Mouse (Mus musculus) Patski (cell line): ENCODE measurements around the gene Hipk2. TPM values are rescaled to one million over a fixed set of nuclear protein-coding genes. Genes with fewer than 3 reads are reported as not detected.

Source experiments
- ATAC-seq: fragments of 100-300 bp; one replicate; pipeline ENCODE4 v1.8.0; 2021
- CTCF ChIA-PET: fragments of 350-600 bp; sonication (Branson Sonifier 250); formaldehyde crosslinking; loops from one replicate; lab custom pipeline; 2022; ENCODE audit warnings: inconsistent platforms; lab: Charles Lee
- POLR2A ChIA-PET: fragments of 350-600 bp; sonication (Branson Sonifier 250); formaldehyde crosslinking; loops from one replicate; lab custom pipeline; 2022; ENCODE audit warnings: antibody characterized with exemption, inconsistent platforms; lab: Charles Lee
- DNase-seq: peaks from one replicate; pipeline ENCODE4 v3.0.0-alpha.2; 2011; ENCODE audit warnings: low read depth, low spot score
- H3K27me3 ChIP-seq: fragments of 371-371 bp; one replicate; pipeline ENCODE4 v1.5.1; 2021
- CTCF ChIP-seq: fragments of 100-300 bp; IDR thresholded peaks from one replicate; pipeline ENCODE4 v1.5.1; 2021
- in situ Hi-C: fragments of 300-500 bp; cut with MboI; formaldehyde crosslinking; loops from 3 replicates; pipeline ENCODE4 v1.11.1; 2018; ENCODE audit warnings: low pct_unique_long_range_greater_than_20kb, mixed read lengths
- polyA plus RNA-seq: library from polyadenylated mRNA; unstranded; gene quantifications from one replicate; pipeline ENCODE4 v1.2.3, GENCODE M21; 2021

Hipk2 gene
- polyA plus RNA-seq, 1 experiment from 2014 or later: 28.2 TPM

DNA sequence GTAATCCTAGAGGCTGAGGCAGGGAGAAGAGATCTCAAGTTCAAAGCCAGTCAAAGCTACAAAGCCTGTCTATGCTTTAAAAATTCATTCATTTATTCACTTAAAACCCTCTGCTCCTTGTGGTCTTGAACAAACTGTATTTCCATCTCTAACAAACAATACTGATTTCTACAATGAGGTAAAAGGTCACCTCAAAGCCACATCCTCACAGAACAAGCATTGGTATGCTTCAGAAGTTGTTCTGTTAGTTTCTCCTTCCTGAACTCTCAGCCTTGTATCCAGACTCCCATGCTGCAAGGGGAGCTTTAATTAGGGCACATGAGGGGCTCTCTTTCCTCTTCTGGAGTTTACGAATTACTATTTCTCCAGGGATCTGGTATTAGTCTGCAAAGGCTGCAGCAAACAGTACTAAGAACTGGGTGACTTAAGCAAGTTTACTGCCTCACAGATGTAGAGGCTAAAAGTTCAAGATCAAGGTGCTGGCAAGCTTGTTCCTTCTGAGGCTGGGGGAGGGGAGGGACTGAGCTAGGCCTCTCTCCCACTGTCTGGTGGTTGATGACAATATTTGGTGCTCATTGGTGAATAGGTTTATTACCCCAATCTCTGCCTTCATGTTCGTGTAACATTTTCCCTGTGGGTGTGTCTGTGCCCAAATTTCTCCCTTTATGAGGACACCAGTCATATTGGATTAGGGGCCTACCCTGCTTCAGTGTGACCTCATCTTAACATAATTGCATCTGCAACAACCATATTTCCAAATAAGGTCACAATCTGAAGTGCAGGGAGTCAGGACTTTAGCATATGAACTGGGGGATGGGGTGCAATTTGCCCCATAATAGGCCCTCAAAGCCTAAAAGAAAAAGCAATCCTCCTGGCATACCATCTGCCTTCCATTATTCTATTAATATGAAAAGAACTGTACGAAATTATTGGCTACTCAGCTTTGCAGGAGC is 27.7 kb downstream of the Hipk2 start:
- in situ Hi-C loops: no loop called here
- H3K27me3 ChIP-seq: no peaks in the 10 kb centered on the region
- DNase-seq: no peak
- CTCF ChIA-PET: no interaction called here
- TF ChIP-seq CTCF: no peak
- ATAC-seq: no peak
- POLR2A ChIA-PET: no interaction called here

GRCm38 (mm10) chr6:38847447-38847846 is 28.5 kb downstream of the Hipk2 start:
- in situ Hi-C loops: no loop called here
- CTCF ChIA-PET: interaction anchor here (1.2 to 1.5 kb wide), 2 partner anchors 11 to 14 kb away, joined by 3 to 6 read pairs; no protein-coding TSS in a partner anchor
- ATAC-seq: no peak
- no peak for DNase-seq
- POLR2A ChIA-PET: interaction anchor here (0.5 to 1.3 kb wide), 2 partner anchors 11 to 210 kb away, joined by 3 read pairs; no protein-coding TSS in a partner anchor
- H3K27me3 ChIP-seq: no peaks in the 10 kb centered on the region
- no peak for TF ChIP-seq CTCF

DNA sequence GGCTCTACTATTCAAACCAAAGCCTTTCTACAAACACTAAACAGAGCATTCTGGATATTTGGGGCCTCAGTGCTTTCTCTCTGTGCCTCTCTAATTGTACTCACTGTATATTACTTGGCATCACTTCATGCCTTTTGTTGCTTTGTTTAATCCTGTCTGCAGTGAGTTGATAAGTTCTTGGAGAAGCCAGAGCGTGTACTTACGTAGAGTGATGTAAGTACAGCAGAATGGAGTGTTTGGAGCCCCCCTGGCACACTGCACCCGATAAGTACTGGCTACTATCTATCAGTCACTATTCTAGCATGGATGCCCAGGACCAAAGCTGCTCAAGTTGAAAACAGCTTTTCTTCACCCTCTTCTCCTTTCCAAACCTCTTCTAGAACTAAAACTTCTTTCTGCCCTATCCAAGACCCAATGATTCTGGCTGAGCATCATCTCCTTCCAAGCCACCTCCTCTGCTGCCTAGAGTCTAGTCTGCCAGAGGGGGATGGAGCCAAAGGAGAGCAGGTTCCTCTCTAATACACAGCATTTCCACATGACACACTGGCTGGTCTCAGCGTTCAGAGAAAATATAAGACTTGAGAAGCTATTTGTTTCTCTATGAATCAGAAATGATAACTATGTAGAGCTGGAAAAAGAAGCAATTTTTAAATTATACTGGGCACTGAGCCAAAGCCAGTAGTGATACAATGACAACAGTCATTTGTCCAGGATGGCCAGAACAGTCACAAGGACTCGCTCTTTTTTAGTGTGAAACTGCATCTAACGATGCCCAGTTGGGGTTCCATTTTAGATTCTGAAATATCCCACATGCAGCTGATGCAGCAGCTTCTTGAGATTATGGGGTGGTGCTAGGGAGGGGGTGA is 29.4 kb downstream of the Hipk2 start:
- in situ Hi-C loops: no loop called here
- no peak for DNase-seq
- H3K27me3 ChIP-seq: no peaks in the 10 kb centered on the region
- no peak for TF ChIP-seq CTCF
- ChIA-PET POLR2A (interaction anchor here (0.5 to 1.3 kb wide), 2 partner anchors 12 to 211 kb away, joined by 3 read pairs; no protein-coding TSS in a partner anchor), CTCF (interaction anchor here (1.0 to 1.5 kb wide), 3 partner anchors 9 to 15 kb away, joined by 3 to 6 read pairs (median 3); no protein-coding TSS in a partner anchor)
- peak; percentile 10 for ATAC-seq

DNA sequence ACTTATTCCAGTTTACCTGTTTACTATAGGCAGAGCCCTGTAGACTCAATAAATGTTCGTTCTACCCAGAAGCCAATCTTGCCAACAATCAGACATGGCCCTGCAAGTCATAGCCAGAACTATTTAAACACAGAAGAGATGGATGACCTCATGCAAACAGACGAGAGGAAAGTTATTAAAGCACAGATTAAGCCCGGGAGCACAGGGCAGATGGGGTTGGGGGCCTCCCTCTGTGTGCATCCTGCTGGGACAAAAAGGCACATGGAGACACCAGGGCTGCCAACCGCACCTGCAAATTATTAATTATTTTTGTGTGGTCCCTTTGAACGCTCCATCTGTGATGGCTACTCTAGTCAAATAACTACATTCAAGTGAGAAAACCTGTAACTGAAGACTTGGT is 30.1 kb downstream of the Hipk2 start:
- in situ Hi-C loops: no loop called here
- no peak for DNase-seq

DNA sequence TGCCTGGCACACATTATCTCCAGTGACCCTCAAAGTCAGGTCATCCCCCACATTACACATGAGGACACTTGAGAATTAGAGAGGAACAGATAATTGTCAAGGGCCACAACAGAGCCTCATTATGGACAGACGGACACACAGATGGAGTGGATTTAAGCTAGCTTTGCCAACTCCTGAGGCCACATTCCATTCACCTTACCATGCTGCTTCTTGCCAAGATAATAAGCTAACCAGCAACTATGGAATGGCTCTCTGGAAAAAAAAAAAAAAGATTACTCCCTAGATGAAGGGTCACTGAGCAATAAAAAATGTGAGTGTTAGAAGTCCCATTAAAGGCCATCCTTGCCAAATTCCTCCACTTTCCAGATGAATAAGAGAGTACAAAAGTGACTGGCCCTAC is 30.8 kb downstream of the Hipk2 start:
- no peak for TF ChIP-seq CTCF
- POLR2A ChIA-PET: no interaction called here
- no peak for DNase-seq
- no peaks in the 10 kb centered on the region for H3K27me3 ChIP-seq
- CTCF ChIA-PET: no interaction called here
- in situ Hi-C loops: no loop called here
- peak; percentile 71 for ATAC-seq

More for the DNA sequence above, 30.1 kb downstream of the Hipk2 start:
- no peak for TF ChIP-seq CTCF
- ChIA-PET POLR2A (interaction anchor here (1.3 kb wide), 1 partner anchor 13 kb away, joined by 3 read pairs; no protein-coding TSS in a partner anchor), CTCF (no interaction called here)
- H3K27me3 ChIP-seq: no peaks in the 10 kb centered on the region
- no peak for ATAC-seq

DNA sequence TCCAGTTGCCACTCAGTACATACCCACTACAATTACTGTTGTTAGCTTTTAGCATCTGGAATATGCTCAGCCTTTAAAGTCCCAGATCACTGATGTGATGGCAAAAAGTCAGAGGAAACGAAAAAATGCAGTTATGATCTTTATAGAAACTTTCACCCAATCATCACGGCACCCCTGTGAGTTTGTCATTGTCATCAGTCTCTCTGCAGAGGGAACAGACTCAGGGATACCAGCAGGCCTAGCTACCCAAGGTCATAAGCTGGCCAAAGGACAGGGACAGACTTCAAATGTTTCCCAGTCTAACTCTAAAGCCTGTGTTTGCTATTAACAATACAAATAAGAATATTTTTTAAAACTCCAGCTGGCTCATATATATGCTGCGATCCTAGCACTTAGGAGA is 34.4 kb downstream of the Hipk2 start:
- ChIA-PET CTCF (interaction anchor here (0.6 to 2.1 kb wide), 5 partner anchors 9 to 32 kb away, joined by 3 to 9 read pairs (median 3); no protein-coding TSS in a partner anchor), POLR2A (interaction anchor here (0.9 kb wide), 1 partner anchor 55 kb away, joined by 3 read pairs; no protein-coding TSS in a partner anchor)
- DNase-seq: no peak
- in situ Hi-C loops: no loop called here
- H3K27me3 ChIP-seq: no peaks in the 10 kb centered on the region
- TF ChIP-seq CTCF: no peak
- ATAC-seq: no peak

GRCm38 (mm10) chr6:38840780-38841179 is 35.2 kb downstream of the Hipk2 start:
- CTCF ChIA-PET: interaction anchor here (0.6 to 2.1 kb wide), 5 partner anchors 9 to 104 kb away, joined by 3 to 9 read pairs (median 3); no protein-coding TSS in a partner anchor
- DNase-seq (no peak), ATAC-seq (no peak)
- POLR2A ChIA-PET: interaction anchor here (0.9 to 1.2 kb wide), 2 partner anchors 13 to 54 kb away, joined by 3 read pairs; no protein-coding TSS in a partner anchor
- no peaks in the 10 kb centered on the region for H3K27me3 ChIP-seq
- in situ Hi-C loops: no loop called here
- no peak for TF ChIP-seq CTCF

- ChIA-PET CTCF (interaction anchor here (1.4 to 2.1 kb wide), 2 partner anchors 9 to 104 kb away, joined by 3 to 9 read pairs; no protein-coding TSS in a partner anchor), POLR2A (interaction anchor here (1.2 kb wide), 1 partner anchor 12 kb away, joined by 3 read pairs; no protein-coding TSS in a partner anchor)
- ATAC-seq (no peak), DNase-seq (no peak)
- H3K27me3 ChIP-seq: no peaks in the 10 kb centered on the region
- in situ Hi-C loops: no loop called here
- no peak for TF ChIP-seq CTCF
These were observed 35.6 kb downstream of the Hipk2 start for GRCm38 (mm10) chr6:38840380-38840779.

DNA sequence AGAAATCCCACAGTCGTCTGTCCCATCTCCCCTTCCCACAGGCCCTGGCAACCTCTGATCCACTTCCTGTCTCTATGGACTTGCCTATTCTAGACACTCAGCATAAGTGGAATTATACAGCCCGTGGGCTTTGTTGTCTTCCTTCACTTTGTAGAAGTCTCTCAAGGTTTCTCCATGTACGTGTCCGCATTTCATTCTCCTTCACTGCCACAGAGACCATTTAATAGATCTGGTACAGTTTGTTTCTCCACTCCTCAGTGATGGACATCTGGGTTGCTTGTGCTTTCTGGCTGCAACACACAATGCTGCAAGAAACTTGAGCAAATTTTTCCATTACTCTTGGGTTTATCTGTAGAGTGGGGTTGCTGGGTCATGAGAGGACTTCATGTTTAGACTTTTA is 36.1 kb downstream of the Hipk2 start:
- in situ Hi-C loops: no loop called here
- CTCF ChIA-PET: interaction anchor here (1.4 kb wide), 1 partner anchor 103 kb away, joined by 3 read pairs; no protein-coding TSS in a partner anchor
- no peak for ATAC-seq
- TF ChIP-seq CTCF: no peak
- no peak for DNase-seq
- H3K27me3 ChIP-seq: no peaks in the 10 kb centered on the region
- POLR2A ChIA-PET: interaction anchor here (1.2 kb wide), 1 partner anchor 12 kb away, joined by 3 read pairs; no protein-coding TSS in a partner anchor
